9 mouse cellular contexts compared by ENCODE assay signal in the genomic region with DNA sequence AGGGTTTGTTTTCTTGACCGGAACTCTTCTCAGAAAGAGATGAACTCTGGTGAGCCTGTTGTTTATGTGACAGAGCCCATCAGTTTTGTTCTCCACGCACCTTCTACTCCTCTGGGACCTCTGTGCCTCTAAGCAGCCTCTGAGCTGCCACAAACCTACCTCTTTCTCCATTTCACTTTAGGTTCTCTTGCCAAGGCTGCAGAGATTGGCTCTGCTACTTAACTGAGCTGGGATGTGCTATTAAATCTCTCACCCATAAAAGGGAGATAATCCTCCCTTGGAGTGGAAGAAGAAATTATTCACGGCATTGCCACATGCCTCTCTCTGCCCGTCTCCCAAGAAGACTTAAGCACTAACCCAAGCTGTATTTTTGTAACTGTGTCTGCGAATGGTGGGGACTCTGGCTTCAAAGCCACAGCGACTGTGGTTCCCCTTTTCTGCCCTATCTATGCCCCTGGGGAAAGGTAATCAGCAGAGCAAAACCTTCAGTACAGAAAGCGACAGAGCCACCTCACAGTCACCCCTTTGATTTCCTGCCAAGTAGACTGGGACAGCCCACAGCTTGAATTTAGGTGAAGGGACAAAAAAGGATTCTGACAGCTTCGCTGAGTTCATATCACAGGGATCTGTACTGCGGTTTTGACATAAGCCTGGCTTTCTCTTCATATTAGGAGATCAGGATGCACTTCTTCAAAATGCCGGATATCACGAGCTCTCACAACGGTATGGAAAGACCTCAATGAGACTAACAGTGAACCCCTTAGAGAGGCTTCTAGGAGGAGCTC.
DNase-seq lines count a peak whose midpoint lies in the region; ATAC-seq and TF ChIP-seq lines count a peak whose summit lies in the region.
"Had no signal": no experiment of that assay in that cellular context is flagged by ENCODE, and none has a peak within 500 bp of the region (broad histone marks: within the 10 kb centered on the region; RNA-seq: fewer than 3 reads in every experiment).

No protein-coding gene starts in this region.

- no peak overlapping the region for H3K4me2 ChIP-seq in liver, postnatal 0 days (ENCODE audit: low read depth, low read length)
- H3K4me2 ChIP-seq in stomach, postnatal 0 days (replicated peaks; ENCODE audit: low read depth): no peak overlapping the region
- H3K4me2 ChIP-seq: liver, embryonic 15.5 days had no signal

- no peak overlapping the region for H3K4me3 ChIP-seq in cerebellum, adult 2 months (replicated peaks; ENCODE audit: insufficient read depth, low read depth, low read length)
- H3K4me3 ChIP-seq in liver, postnatal 0 days (ENCODE audit: low read depth, low read length): no peak overlapping the region
- no peak overlapping the region for H3K4me3 ChIP-seq in stomach, postnatal 0 days (ENCODE audit: low read depth, low read length)
- H3K4me3 ChIP-seq: liver, embryonic 15.5 days had no signal

- no peaks in the 10 kb centered on the region for H3K9me3 ChIP-seq in liver, postnatal 0 days (ENCODE audit: low read length)
- H3K9me3 ChIP-seq in stomach, postnatal 0 days (ENCODE audit: control insufficient read depth, low read length): no peaks in the 10 kb centered on the region
- H3K9me3 ChIP-seq: liver, embryonic 15.5 days had no signal

- no peaks in the 10 kb centered on the region for H3K4me1 ChIP-seq in cerebellum, adult 2 months (ENCODE audit: control insufficient read depth, insufficient read depth, low read length)
- peaks cover 3% of the 10 kb centered on the region for H3K4me1 ChIP-seq in liver, postnatal 0 days (ENCODE audit: insufficient read depth)
- no peaks in the 10 kb centered on the region for H3K4me1 ChIP-seq in stomach, postnatal 0 days (replicated peaks; ENCODE audit: control insufficient read depth, insufficient read depth)
- H3K4me1 ChIP-seq: liver, embryonic 15.5 days had no signal

- H3K36me3 ChIP-seq in liver, postnatal 0 days (replicated peaks; ENCODE audit: insufficient read depth, low read length): no peaks in the 10 kb centered on the region
- no peaks in the 10 kb centered on the region for H3K36me3 ChIP-seq in stomach, postnatal 0 days (ENCODE audit: control insufficient read depth, insufficient read depth, low read length)
- H3K36me3 ChIP-seq: liver, embryonic 15.5 days had no signal

- no peaks in the 10 kb centered on the region for H3K27me3 ChIP-seq in cerebellum, adult 2 months (ENCODE audit: control insufficient read depth, insufficient read depth, low read length)
- no peaks in the 10 kb centered on the region for H3K27me3 ChIP-seq in liver, postnatal 0 days (ENCODE audit: insufficient read depth, low read length)
- no peaks in the 10 kb centered on the region for H3K27me3 ChIP-seq in stomach, postnatal 0 days (ENCODE audit: control insufficient read depth, insufficient read depth, low read length)
- H3K27me3 ChIP-seq: liver, embryonic 15.5 days had no signal

- DNase-seq in cerebellum, adult 2 months: peak; percentile 15 to 22
- no peak for DNase-seq in cerebellum, adult 11-12 months
- peak; percentile 41 for DNase-seq in liver, postnatal 0 days
- no peak for DNase-seq in liver
- DNase-seq in induced T-regulatory cell, adult 2 months (ENCODE audit: low read depth): peak; percentile 8
- DNase-seq in thymus, adult 18-20 months: peak; percentile 14 to 41
- DNase-seq in stomach, postnatal 0 days (ENCODE audit: low spot score): no peak
- no peak for DNase-seq in adrenal gland, postnatal 36 days

- no peak overlapping the region for H3K27ac ChIP-seq in cerebellum, adult 2 months (ENCODE audit: insufficient read depth, low read length)
- peak overlapping the region; percentile 34; the same call in 1 of the 2 replicates for H3K27ac ChIP-seq in liver, postnatal 0 days (ENCODE audit: low read depth)
- H3K27ac ChIP-seq in stomach, postnatal 0 days (replicated peaks): no peak overlapping the region
- H3K27ac ChIP-seq: liver, embryonic 15.5 days had no signal

- no peak for TF ChIP-seq POLR2A in cerebellum, adult 2 months (IDR thresholded peaks at IDR 0.05; ENCODE audit: borderline replicate concordance, insufficient read depth, low read length)

- no peak for TF ChIP-seq CTCF in cerebellum, adult 2 months (IDR thresholded peaks at IDR 0.05; ENCODE audit: borderline replicate concordance, insufficient read depth, low read depth, low read length)
- no peak for TF ChIP-seq CTCF in liver, postnatal 0 days (IDR thresholded peaks at IDR 0.05; ENCODE audit: low read depth)
- no peak for TF ChIP-seq CTCF in stomach, postnatal 0 days (IDR thresholded peaks at IDR 0.05; ENCODE audit: low read depth)

- no peak for TF ChIP-seq EP300 in liver, postnatal 0 days (IDR thresholded peaks at IDR 0.05; ENCODE audit: low read depth)
- no peak for TF ChIP-seq EP300 in stomach, postnatal 0 days (optimal IDR thresholded peaks at IDR 0.05)

- no peak overlapping the region for H3K9ac ChIP-seq in liver, postnatal 0 days (replicated peaks)
- H3K9ac ChIP-seq in stomach, postnatal 0 days (ENCODE audit: low read length): no peak overlapping the region
- H3K9ac ChIP-seq: liver, embryonic 15.5 days had no signal

- ATAC-seq in liver, postnatal 0 days: peak; percentile 62
- no peak for ATAC-seq in stomach, postnatal 0 days (ENCODE audit: low FRiP score, low TSS enrichment)

- WGBS in cerebellum, adult 2 months: 17% methylated on average over 12 of the region's 12 CpGs
- 32% methylated on average over 12 of the region's 12 CpGs for WGBS in liver, postnatal 0 days (ENCODE audit: insufficient replicate concordance)
- WGBS in stomach, postnatal 0 days: 46% methylated on average over 12 of the region's 12 CpGs

Comparison
In these comparisons a context has a peak if more than half of its experiments do, and no peak if none do; other contexts are left out.
1. DNase-seq: peak in cerebellum, adult 2 months (2 of 2), liver, postnatal 0 days (single experiment), induced T-regulatory cell, adult 2 months (single experiment) and thymus, adult 18-20 months (2 of 2); none in cerebellum, adult 11-12 months (single experiment), liver (single experiment), stomach, postnatal 0 days (single experiment) and adrenal gland, postnatal 36 days (0 of 2).